Mouse (Mus musculus) kidney, embryonic 14.5 days (tissue): ENCODE measurements around the gene Dock1. TPM values are rescaled to one million over a fixed set of nuclear protein-coding genes. Genes with fewer than 3 reads are reported as not detected.

Experiments
- ATAC-seq: fragments of 200-750 bp; cut with Nextera tagmentation; 2 replicates; pipeline ENCODE4 v1.8.0; 2017; ENCODE audit warnings: moderate number of reproducible peaks, mild to moderate bottlenecking, moderate TSS enrichment, moderate library complexity; ENCODE audit not compliant: low FRiP score, low TSS enrichment
- H3K27ac ChIP-seq: fragments of 300-500 bp; sonication (generic); 2 replicates; pipeline ENCODE4 v1.5.1; 2014; ENCODE audit warnings: low read depth, mild to moderate bottlenecking, low read length, moderate library complexity, mixed read lengths
- H3K27me3 ChIP-seq: fragments of 300-500 bp; sonication (generic); 2 replicates; pipeline ENCODE4 v1.6.1; 2014; ENCODE audit warnings: mild to moderate bottlenecking, low read length; ENCODE audit not compliant: control insufficient read depth, insufficient read depth
- H3K36me3 ChIP-seq: fragments of 300-500 bp; sonication (generic); 2 replicates; pipeline ENCODE4 v1.6.1; 2014; ENCODE audit warnings: low read length, mixed read lengths; ENCODE audit not compliant: control insufficient read depth, insufficient read depth
- H3K4me1 ChIP-seq: fragments of 300-500 bp; sonication (generic); 2 replicates; pipeline ENCODE4 v1.6.1; 2014; ENCODE audit warnings: low read length, mixed read lengths; ENCODE audit not compliant: control insufficient read depth, insufficient read depth
- H3K4me2 ChIP-seq: fragments of 300-500 bp; sonication (generic); replicated peaks from 2 replicates; pipeline ENCODE4 v1.6.1; 2014; ENCODE audit warnings: low read depth, mild to moderate bottlenecking, low read length
- H3K4me3 ChIP-seq: fragments of 300-500 bp; sonication (generic); 2 replicates; pipeline ENCODE4 v1.5.1; 2014; ENCODE audit warnings: mild to moderate bottlenecking, low read length
- H3K9ac ChIP-seq: fragments of 300-500 bp; sonication (generic); 2 replicates; pipeline ENCODE4 v1.6.1; 2014; ENCODE audit warnings: low read depth, mild to moderate bottlenecking, low read length, moderate library complexity
- H3K9me3 ChIP-seq: fragments of 300-500 bp; sonication (generic); 2 replicates; pipeline ENCODE4 v1.6.1; 2016; ENCODE audit warnings: low read length; ENCODE audit not compliant: control insufficient read depth
- WGBS: fragments of 180-500 bp; shearing (Covaris S2); extraction: QIAGEN DNeasy Blood & Tissue Kit; methylation state at CpG from one replicate; pipeline ENCODE4 v1.1.7; 2014; 5-methylcytosine and 5-hydroxymethylcytosine counted together
- polyA plus RNA-seq: library from polyadenylated mRNA; unstranded; fragments of >200 nt; fragmentation: Nextera tagmentation; extraction: Ambion mirVana; gene quantifications from 2 replicates; pipeline ENCODE4 v1.2.1, GENCODE M21; 2014

Dock1 gene
- polyA plus RNA-seq, 1 experiment from 2014 or later = 60.6 TPM

GRCm38 (mm10) chr7:134775671-134776070, 105.2 kb downstream of the Dock1 start:
- 87% methylated on average over 10 of the region's 10 CpGs for WGBS
- no peaks in the 10 kb centered on the region for H3K4me1 ChIP-seq
- ATAC-seq = no peak
- no peak overlapping the region for H3K27ac ChIP-seq
- peaks cover 44% of the 10 kb centered on the region for H3K36me3 ChIP-seq
- no peaks in the 10 kb centered on the region for H3K27me3 ChIP-seq
- H3K9me3 ChIP-seq = no peaks in the 10 kb centered on the region
- H3K4me3 ChIP-seq = no peak overlapping the region
- no peak overlapping the region for H3K4me2 ChIP-seq
- no peak overlapping the region for H3K9ac ChIP-seq

- Histone ChIP-seq H3K9me3 (no peaks in the 10 kb centered on the region), H3K9ac (no peak overlapping the region), H3K36me3 (peaks cover 43% of the 10 kb centered on the region), H3K27ac (no peak overlapping the region), H3K4me1 (no peaks in the 10 kb centered on the region), H3K27me3 (no peaks in the 10 kb centered on the region), H3K4me2 (no peak overlapping the region), H3K4me3 (no peak overlapping the region)
- ATAC-seq = no peak
- WGBS = 62% methylated on average over 6 of the region's 6 CpGs
Observed at GRCm38 (mm10) chr7:134776306-134776705, 105.9 kb downstream of the Dock1 start.

- Histone ChIP-seq H3K9me3 (no peaks in the 10 kb centered on the region), H3K4me2 (no peak overlapping the region), H3K27ac (no peak overlapping the region), H3K4me1 (no peaks in the 10 kb centered on the region), H3K9ac (no peak overlapping the region), H3K27me3 (no peaks in the 10 kb centered on the region), H3K36me3 (peaks cover 40% of the 10 kb centered on the region), H3K4me3 (no peak overlapping the region)
- WGBS = 95% methylated on average over 3 of the region's 3 CpGs
- no peak for ATAC-seq
Observed at GRCm38 (mm10) chr7:134779761-134780160, 109.3 kb downstream of the Dock1 start.

GRCm38 (mm10) chr7:134787110-134787509, 116.7 kb downstream of the Dock1 start:
- Histone ChIP-seq H3K27me3 (no peaks in the 10 kb centered on the region), H3K9me3 (no peaks in the 10 kb centered on the region), H3K9ac (no peak overlapping the region), H3K27ac (no peak overlapping the region), H3K36me3 (peaks cover 64% of the 10 kb centered on the region), H3K4me3 (no peak overlapping the region), H3K4me1 (no peaks in the 10 kb centered on the region), H3K4me2 (no peak overlapping the region)
- 77% methylated on average over 4 of the region's 4 CpGs for WGBS
- no peak for ATAC-seq

GRCm38 (mm10) chr7:134794889-134795288, 124.4 kb downstream of the Dock1 start:
- ATAC-seq = no peak
- no peak overlapping the region for H3K4me2 ChIP-seq
- H3K27me3 ChIP-seq = no peaks in the 10 kb centered on the region
- no peaks in the 10 kb centered on the region for H3K4me1 ChIP-seq
- no peak overlapping the region for H3K27ac ChIP-seq
- no peaks in the 10 kb centered on the region for H3K9me3 ChIP-seq
- no peak overlapping the region for H3K9ac ChIP-seq
- H3K36me3 ChIP-seq = peaks cover 43% of the 10 kb centered on the region
- no peak overlapping the region for H3K4me3 ChIP-seq
- WGBS = 91% methylated on average over 3 of the region's 3 CpGs

GRCm38 (mm10) chr7:134800079-134800478, 129.6 kb downstream of the Dock1 start:
- H3K36me3 ChIP-seq = peaks cover 25% of the 10 kb centered on the region
- no peak overlapping the region for H3K9ac ChIP-seq
- H3K4me3 ChIP-seq = no peak overlapping the region
- 84% methylated on average over 4 of the region's 4 CpGs for WGBS
- no peak overlapping the region for H3K27ac ChIP-seq
- ATAC-seq = no peak
- no peaks in the 10 kb centered on the region for H3K9me3 ChIP-seq
- no peaks in the 10 kb centered on the region for H3K4me1 ChIP-seq
- no peaks in the 10 kb centered on the region for H3K27me3 ChIP-seq
- no peak overlapping the region for H3K4me2 ChIP-seq

- Histone ChIP-seq H3K9me3 (no peaks in the 10 kb centered on the region), H3K27ac (no peak overlapping the region), H3K4me2 (no peak overlapping the region), H3K36me3 (peaks cover 53% of the 10 kb centered on the region), H3K4me3 (no peak overlapping the region), H3K27me3 (no peaks in the 10 kb centered on the region), H3K9ac (no peak overlapping the region), H3K4me1 (peaks cover under 1% of the 10 kb centered on the region; the same call in 1 of the 2 replicates)
- no peak for ATAC-seq
- WGBS = 57% methylated on average over 4 of the region's 4 CpGs
Observed at GRCm38 (mm10) chr7:134804422-134804821, 134.0 kb downstream of the Dock1 start.

- Histone ChIP-seq H3K27me3 (no peaks in the 10 kb centered on the region), H3K4me1 (peaks cover 3% of the 10 kb centered on the region; the same call in 1 of the 2 replicates), H3K9ac (no peak overlapping the region), H3K4me2 (no peak overlapping the region), H3K27ac (no peak overlapping the region), H3K9me3 (no peaks in the 10 kb centered on the region), H3K4me3 (no peak overlapping the region), H3K36me3 (peaks cover 60% of the 10 kb centered on the region)
- WGBS = 78% methylated on average over 6 of the region's 6 CpGs
- no peak for ATAC-seq
Observed at GRCm38 (mm10) chr7:134806799-134807198, 136.3 kb downstream of the Dock1 start.

- Histone ChIP-seq H3K4me1 (peaks cover 3% of the 10 kb centered on the region; the same call in 1 of the 2 replicates), H3K9ac (no peak overlapping the region), H3K4me3 (no peak overlapping the region), H3K27ac (no peak overlapping the region), H3K36me3 (peaks cover 52% of the 10 kb centered on the region), H3K27me3 (no peaks in the 10 kb centered on the region), H3K4me2 (no peak overlapping the region), H3K9me3 (no peaks in the 10 kb centered on the region)
- 97% methylated on average over 2 of the region's 2 CpGs for WGBS
- no peak for ATAC-seq
Observed at GRCm38 (mm10) chr7:134808406-134808805, 138.0 kb downstream of the Dock1 start.
